Mouse (Mus musculus): Measurements from ENCODE around the gene Diaph2. TPM values are rescaled to one million over a fixed set of nuclear protein-coding genes. Genes with fewer than 3 reads are reported as not detected.
"Not testable (repeated sequence)": the region's sequence is repeated elsewhere in the genome, so short reads cannot be mapped to it uniquely, and the experiment has no call there.

Diaph2 gene
- total and polyA plus RNA-seq, 3 experiments: not detected

- H3K4me1 ChIP-seq (ENCODE audit: insufficient read depth, low read depth, low read length): no peaks in the 10 kb centered on the region
- H3K4me3 ChIP-seq (ENCODE audit: low read depth, low read length): no peak overlapping the region
- H3K36me3 ChIP-seq (replicated peaks): no peaks in the 10 kb centered on the region
- H3K27me3 ChIP-seq (ENCODE audit: insufficient read depth, low read length): no peaks in the 10 kb centered on the region
- no peak for TF ChIP-seq TAL1 (conservative IDR thresholded peaks at IDR 0.05; ENCODE audit: low read depth, low read length)
- no peak for TF ChIP-seq CTCF (IDR thresholded peaks at IDR 0.05; ENCODE audit: low read depth, low read length)
- no peak for TF ChIP-seq POLR2AphosphoS5 (IDR thresholded peaks at IDR 0.05; ENCODE audit: insufficient replicate concordance, low read depth, low read length)
- no peak for TF ChIP-seq GATA1 (IDR thresholded peaks at IDR 0.05; ENCODE audit: borderline replicate concordance, low read length)
- TF ChIP-seq GATA2 (IDR thresholded peaks at IDR 0.05; ENCODE audit: borderline replicate concordance, low read depth, low read length): no peak
- no peak for ATAC-seq (ENCODE audit: extremely low read depth, insufficient number of reproducible peaks, low FRiP score, poor library complexity, severe bottlenecking)
- H3K9me3 ChIP-seq (replicated peaks): no peaks in the 10 kb centered on the region
- no peak for DNase-seq (ENCODE audit: low spot score)
Measured at GRCm38 (mm10) chrX:129777404-129777962, 27.9 kb downstream of the Diaph2 start.

GRCm38 (mm10) chrX:129781844-129782243 lies 32.3 kb downstream of the Diaph2 start:
- TF ChIP-seq CTCF (IDR thresholded peaks at IDR 0.05; ENCODE audit: low read depth, low read length): no peak
- no peak for TF ChIP-seq GATA1 (IDR thresholded peaks at IDR 0.05; ENCODE audit: borderline replicate concordance, low read length)
- TF ChIP-seq GATA2 (IDR thresholded peaks at IDR 0.05; ENCODE audit: borderline replicate concordance, low read depth, low read length): no peak
- no peak for TF ChIP-seq POLR2AphosphoS5 (IDR thresholded peaks at IDR 0.05; ENCODE audit: insufficient replicate concordance, low read depth, low read length)
- no peak for TF ChIP-seq TAL1 (conservative IDR thresholded peaks at IDR 0.05; ENCODE audit: low read depth, low read length)
- DNase-seq (ENCODE audit: low spot score) (no peak), ATAC-seq (ENCODE audit: extremely low read depth, insufficient number of reproducible peaks, low FRiP score, poor library complexity, severe bottlenecking) (no peak)
- Histone ChIP-seq H3K27me3 (ENCODE audit: insufficient read depth, low read length) (no peaks in the 10 kb centered on the region), H3K4me1 (ENCODE audit: insufficient read depth, low read depth, low read length) (no peaks in the 10 kb centered on the region), H3K9me3 (replicated peaks) (no peaks in the 10 kb centered on the region), H3K4me3 (ENCODE audit: low read depth, low read length) (no peak overlapping the region), H3K36me3 (replicated peaks) (no peaks in the 10 kb centered on the region)

- TF ChIP-seq CTCF (IDR thresholded peaks at IDR 0.05; ENCODE audit: low read depth, low read length) (no peak), POLR2AphosphoS5 (IDR thresholded peaks at IDR 0.05; ENCODE audit: insufficient replicate concordance, low read depth, low read length) (no peak), GATA2 (IDR thresholded peaks at IDR 0.05; ENCODE audit: borderline replicate concordance, low read depth, low read length) (no peak), TAL1 (conservative IDR thresholded peaks at IDR 0.05; ENCODE audit: low read depth, low read length) (no peak), GATA1 (IDR thresholded peaks at IDR 0.05; ENCODE audit: borderline replicate concordance, low read length) (no peak)
- Histone ChIP-seq H3K36me3 (replicated peaks) (no peaks in the 10 kb centered on the region), H3K4me3 (ENCODE audit: low read depth, low read length) (no peak overlapping the region), H3K27me3 (ENCODE audit: insufficient read depth, low read length) (no peaks in the 10 kb centered on the region), H3K9me3 (replicated peaks) (no peaks in the 10 kb centered on the region), H3K4me1 (ENCODE audit: insufficient read depth, low read depth, low read length) (no peaks in the 10 kb centered on the region)
- ATAC-seq (ENCODE audit: extremely low read depth, insufficient number of reproducible peaks, low FRiP score, poor library complexity, severe bottlenecking): no peak
- no peak for DNase-seq (ENCODE audit: low spot score)
Measured at GRCm38 (mm10) chrX:129784062-129784461, 34.5 kb downstream of the Diaph2 start.

GRCm38 (mm10) chrX:129799920-129800319 lies 50.4 kb downstream of the Diaph2 start:
- not testable (repeated sequence) for DNase-seq (ENCODE audit: low spot score); H3K9me3 ChIP-seq (replicated peaks); H3K27me3 ChIP-seq (ENCODE audit: insufficient read depth, low read length); ATAC-seq (ENCODE audit: extremely low read depth, insufficient number of reproducible peaks, low FRiP score, poor library complexity, severe bottlenecking); H3K4me3 ChIP-seq (ENCODE audit: low read depth, low read length); H3K36me3 ChIP-seq (replicated peaks); H3K4me1 ChIP-seq (ENCODE audit: insufficient read depth, low read depth, low read length)

GRCm38 (mm10) chrX:129831903-129832302 lies 82.4 kb downstream of the Diaph2 start:
- Histone ChIP-seq H3K27me3 (ENCODE audit: insufficient read depth, low read length) (no peaks in the 10 kb centered on the region), H3K4me3 (ENCODE audit: low read depth, low read length) (no peak overlapping the region), H3K4me1 (ENCODE audit: insufficient read depth, low read depth, low read length) (no peaks in the 10 kb centered on the region), H3K36me3 (replicated peaks) (no peaks in the 10 kb centered on the region), H3K9me3 (replicated peaks) (no peaks in the 10 kb centered on the region)
- DNase-seq (ENCODE audit: low spot score) (no peak), ATAC-seq (ENCODE audit: extremely low read depth, insufficient number of reproducible peaks, low FRiP score, poor library complexity, severe bottlenecking) (no peak)
- TF ChIP-seq POLR2AphosphoS5 (IDR thresholded peaks at IDR 0.05; ENCODE audit: insufficient replicate concordance, low read depth, low read length) (no peak), GATA2 (IDR thresholded peaks at IDR 0.05; ENCODE audit: borderline replicate concordance, low read depth, low read length) (no peak), GATA1 (IDR thresholded peaks at IDR 0.05; ENCODE audit: borderline replicate concordance, low read length) (no peak), TAL1 (conservative IDR thresholded peaks at IDR 0.05; ENCODE audit: low read depth, low read length) (no peak), CTCF (IDR thresholded peaks at IDR 0.05; ENCODE audit: low read depth, low read length) (no peak)

GRCm38 (mm10) chrX:129833887-129834286 lies 84.3 kb downstream of the Diaph2 start:
- H3K4me1 ChIP-seq (ENCODE audit: insufficient read depth, low read depth, low read length): no peaks in the 10 kb centered on the region
- no peak overlapping the region for H3K4me3 ChIP-seq (ENCODE audit: low read depth, low read length)
- H3K9me3 ChIP-seq (replicated peaks): no peaks in the 10 kb centered on the region
- TF ChIP-seq TAL1 (conservative IDR thresholded peaks at IDR 0.05; ENCODE audit: low read depth, low read length) (no peak), GATA1 (IDR thresholded peaks at IDR 0.05; ENCODE audit: borderline replicate concordance, low read length) (no peak), POLR2AphosphoS5 (IDR thresholded peaks at IDR 0.05; ENCODE audit: insufficient replicate concordance, low read depth, low read length) (no peak), GATA2 (IDR thresholded peaks at IDR 0.05; ENCODE audit: borderline replicate concordance, low read depth, low read length) (no peak), CTCF (IDR thresholded peaks at IDR 0.05; ENCODE audit: low read depth, low read length) (no peak)
- no peaks in the 10 kb centered on the region for H3K36me3 ChIP-seq (replicated peaks)
- no peak for ATAC-seq (ENCODE audit: extremely low read depth, insufficient number of reproducible peaks, low FRiP score, poor library complexity, severe bottlenecking)
- no peak for DNase-seq (ENCODE audit: low spot score)
- no peaks in the 10 kb centered on the region for H3K27me3 ChIP-seq (ENCODE audit: insufficient read depth, low read length)

- Histone ChIP-seq H3K9me3 (replicated peaks) (no peaks in the 10 kb centered on the region), H3K36me3 (replicated peaks) (no peaks in the 10 kb centered on the region), H3K27me3 (ENCODE audit: insufficient read depth, low read length) (no peaks in the 10 kb centered on the region), H3K4me3 (ENCODE audit: low read depth, low read length) (no peak overlapping the region), H3K4me1 (ENCODE audit: insufficient read depth, low read depth, low read length) (no peaks in the 10 kb centered on the region)
- DNase-seq (ENCODE audit: low spot score) (no peak), ATAC-seq (ENCODE audit: extremely low read depth, insufficient number of reproducible peaks, low FRiP score, poor library complexity, severe bottlenecking) (no peak)
- no peak for TF ChIP-seq GATA2 (IDR thresholded peaks at IDR 0.05; ENCODE audit: borderline replicate concordance, low read depth, low read length)
- peak; percentile 33; the same call in 1 of the 2 replicates for TF ChIP-seq CTCF (IDR thresholded peaks at IDR 0.05; ENCODE audit: low read depth, low read length)
- TF ChIP-seq TAL1 (conservative IDR thresholded peaks at IDR 0.05; ENCODE audit: low read depth, low read length): no peak
Measured at GRCm38 (mm10) chrX:129884465-129884864, 134.9 kb downstream of the Diaph2 start.
